Mouse (Mus musculus): ENCODE measurements around the gene Lypd5. TPM values are rescaled to one million over a fixed set of nuclear protein-coding genes. Genes with fewer than 3 reads are reported as not detected.

Lypd5 gene
- not detected for total RNA-seq (2021)
- long read RNA-seq, experiment 1: 0 reads
- long read RNA-seq, experiment 2: 0 reads

- DNase-seq: no peak
- intact Hi-C loops (cut with DNase I): no loop called here
Observed at GRCm38 (mm10) chr7:24348896-24349295, at the start of gene Lypd5. Lypd5 (plus strand) TSS chr7:24349196.

GRCm38 (mm10) chr7:24299823-24300481 lies 49.0 kb upstream of the Lypd5 start:
- no peak for DNase-seq
- intact Hi-C loops (cut with DNase I): loop anchor here (2.0 kb wide), 1 partner anchor 17 kb away; the partner anchor contains the start of gene Zfp94

GRCm38 (mm10) chr7:24300771-24301282 lies 48.2 kb upstream of the Lypd5 start, which contains the start of gene Zfp61:
Zfp61 (minus strand) TSS chr7:24301232.
- DNase-seq: no peak
- intact Hi-C loops (cut with DNase I): loop anchor here (2.0 kb wide), 1 partner anchor 16 kb away; the partner anchor contains the start of gene Zfp94

GRCm38 (mm10) chr7:24315726-24316566 lies 33.0 kb upstream of the Lypd5 start:
- intact Hi-C loops (cut with DNase I): loop anchor here (2.0 to 10.0 kb wide), 4 partner anchors 15 to 111 kb away; partner anchors contain the start of genes Smg9, Zfp108 and Zfp61
- no peak for DNase-seq

- DNase-seq: peak; percentile 85 to 92
- intact Hi-C loops (cut with DNase I): loop anchor here (2.0 to 10.0 kb wide), 4 partner anchors 16 to 112 kb away; partner anchors contain the start of genes Smg9, Zfp108 and Zfp61
Observed at GRCm38 (mm10) chr7:24316567-24317092, 32.4 kb upstream of the Lypd5 start, which contains the start of gene Zfp94. Zfp94 (minus strand) TSS chr7:24316666.

GRCm38 (mm10) chr7:24318942-24319341 lies 30.1 kb upstream of the Lypd5 start:
- intact Hi-C loops (cut with DNase I): loop anchor here (5.0 to 10.0 kb wide), 3 partner anchors 67 to 114 kb away; partner anchors contain the start of genes Smg9 and Zfp108
- DNase-seq: no peak

- no peak for DNase-seq
- intact Hi-C loops (cut with DNase I): no loop called here
Observed at GRCm38 (mm10) chr7:24322593-24322992, 26.4 kb upstream of the Lypd5 start.

- no peak for DNase-seq
- intact Hi-C loops (cut with DNase I): no loop called here
Observed at GRCm38 (mm10) chr7:24325197-24325596, 23.8 kb upstream of the Lypd5 start.

- no peak for DNase-seq
- intact Hi-C loops (cut with DNase I): no loop called here
Observed at GRCm38 (mm10) chr7:24325675-24326128, 23.3 kb upstream of the Lypd5 start.

- DNase-seq: no peak
- intact Hi-C loops (cut with DNase I): no loop called here
Observed at GRCm38 (mm10) chr7:24326273-24327135, 22.5 kb upstream of the Lypd5 start.

GRCm38 (mm10) chr7:24327281-24327975 lies 21.6 kb upstream of the Lypd5 start:
- DNase-seq: no peak
- intact Hi-C loops (cut with DNase I): no loop called here

- DNase-seq: no peak
- intact Hi-C loops (cut with DNase I): no loop called here
Observed at GRCm38 (mm10) chr7:24333304-24333986, 15.6 kb upstream of the Lypd5 start, which contains the start of gene Tescl. Tescl (minus strand) TSS chr7:24333936.

GRCm38 (mm10) chr7:24335699-24336309 lies 13.2 kb upstream of the Lypd5 start:
- DNase-seq: peak; percentile 21 to 46
- intact Hi-C loops (cut with DNase I): no loop called here

- DNase-seq: no peak
- intact Hi-C loops (cut with DNase I): no loop called here
Observed at GRCm38 (mm10) chr7:24338241-24338640, 10.8 kb upstream of the Lypd5 start.

GRCm38 (mm10) chr7:24343701-24344272 lies 5.2 kb upstream of the Lypd5 start:
- no peak for DNase-seq
- intact Hi-C loops (cut with DNase I): no loop called here

GRCm38 (mm10) chr7:24346444-24346843 lies 2.6 kb upstream of the Lypd5 start:
- DNase-seq: no peak
- intact Hi-C loops (cut with DNase I): no loop called here

- no peak for DNase-seq
- intact Hi-C loops (cut with DNase I): no loop called here
Observed at GRCm38 (mm10) chr7:24355646-24356045, 6.7 kb downstream of the Lypd5 start.

- intact Hi-C loops (cut with DNase I): no loop called here
- no peak for DNase-seq
Observed at GRCm38 (mm10) chr7:24356081-24356480, 7.1 kb downstream of the Lypd5 start.
